Mouse (Mus musculus) neural tube, embryonic 14.5 days (tissue): ENCODE measurements at regions not wholly inside any gene's neighbourhood (a gene's known extent, or its start where the extent isn't known, plus 50 kb on each side); places are given as distances from the start of the nearest gene placed in this dataset.
A peak's percentile ranks its signal among the peaks of the same experiment; 100 is the strongest.

Experiments
- ATAC-seq: fragments of 200-750 bp; cut with Nextera tagmentation; 2 replicates; pipeline ENCODE4 v1.8.0; 2017; ENCODE audit warnings: low read depth, mild to moderate bottlenecking, moderate TSS enrichment, moderate library complexity
- H3K27ac ChIP-seq: fragments of 300-500 bp; sonication (generic); 2 replicates; pipeline ENCODE4 v1.5.1; 2014; ENCODE audit warnings: low read depth, mild to moderate bottlenecking, control low read depth, low read length, moderate library complexity, mixed read lengths
- H3K27me3 ChIP-seq: fragments of 300-500 bp; sonication (generic); 2 replicates; pipeline ENCODE4 v1.6.1; 2014; ENCODE audit warnings: low read length; ENCODE audit not compliant: control insufficient read depth, insufficient read depth
- H3K36me3 ChIP-seq: fragments of 300-500 bp; sonication (generic); 2 replicates; pipeline ENCODE4 v1.6.1; 2014; ENCODE audit warnings: low read length, mixed read lengths; ENCODE audit not compliant: control insufficient read depth, insufficient read depth
- H3K4me1 ChIP-seq: fragments of 300-500 bp; sonication (generic); 2 replicates; pipeline ENCODE4 v1.6.1; 2014; ENCODE audit warnings: low read length; ENCODE audit not compliant: control insufficient read depth, insufficient read depth
- H3K4me2 ChIP-seq: fragments of 300-500 bp; sonication (generic); 2 replicates; pipeline ENCODE4 v1.6.1; 2014; ENCODE audit warnings: mild to moderate bottlenecking, low read depth, low read length, control low read depth
- H3K4me3 ChIP-seq: fragments of 300-500 bp; sonication (generic); 2 replicates; pipeline ENCODE4 v1.5.1; 2014; ENCODE audit warnings: low read depth, low read length, control low read depth, mixed read lengths
- H3K9ac ChIP-seq: fragments of 300-500 bp; sonication (generic); replicated peaks from 2 replicates; pipeline ENCODE4 v1.6.1; 2014; ENCODE audit warnings: low read depth, mild to moderate bottlenecking, control low read depth, low read length, mixed read lengths
- H3K9me3 ChIP-seq: fragments of 300-500 bp; sonication (generic); 2 replicates; pipeline ENCODE4 v1.6.1; 2016; ENCODE audit warnings: low read length; ENCODE audit not compliant: control insufficient read depth
- WGBS: fragments of 180-500 bp; shearing (Covaris S2); extraction: QIAGEN DNeasy Blood & Tissue Kit; methylation state at CpG from one replicate; pipeline ENCODE4 v1.1.7; 2014; 5-methylcytosine and 5-hydroxymethylcytosine counted together

DNA sequence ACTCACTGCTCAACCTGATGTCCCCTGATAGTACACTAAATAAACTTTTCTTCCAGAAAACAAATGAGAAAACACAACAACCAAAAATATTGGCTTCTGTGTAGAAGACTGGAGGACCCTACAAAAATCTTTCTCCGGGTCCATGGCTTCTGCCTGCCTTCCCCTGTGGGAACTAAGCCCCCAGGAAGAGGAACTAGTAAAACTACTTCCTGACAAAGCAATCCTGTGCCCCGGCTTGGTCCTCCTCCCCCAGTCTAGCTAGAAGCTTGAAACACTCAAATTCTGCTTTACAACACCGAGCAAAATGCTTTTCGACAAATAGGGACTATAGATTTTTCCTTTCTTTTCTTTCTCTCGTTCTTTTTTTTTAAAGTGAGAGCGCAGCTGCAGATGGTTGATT lies 51.3 kb upstream of the Mki67 start:
- peak overlapping the region; percentile 74; the same call in 1 of the 2 replicates for H3K27ac ChIP-seq
- no peaks in the 10 kb centered on the region for H3K36me3 ChIP-seq
- peaks cover 12% of the 10 kb centered on the region; the same call in 1 of the 2 replicates for H3K4me1 ChIP-seq
- H3K9me3 ChIP-seq: no peaks in the 10 kb centered on the region
- H3K4me3 ChIP-seq: no peak overlapping the region
- ATAC-seq: no peak
- no peak overlapping the region for H3K9ac ChIP-seq
- H3K4me2 ChIP-seq: no peak overlapping the region
- 59% methylated on average over 6 of the region's 6 CpGs for WGBS
- no peaks in the 10 kb centered on the region for H3K27me3 ChIP-seq

DNA sequence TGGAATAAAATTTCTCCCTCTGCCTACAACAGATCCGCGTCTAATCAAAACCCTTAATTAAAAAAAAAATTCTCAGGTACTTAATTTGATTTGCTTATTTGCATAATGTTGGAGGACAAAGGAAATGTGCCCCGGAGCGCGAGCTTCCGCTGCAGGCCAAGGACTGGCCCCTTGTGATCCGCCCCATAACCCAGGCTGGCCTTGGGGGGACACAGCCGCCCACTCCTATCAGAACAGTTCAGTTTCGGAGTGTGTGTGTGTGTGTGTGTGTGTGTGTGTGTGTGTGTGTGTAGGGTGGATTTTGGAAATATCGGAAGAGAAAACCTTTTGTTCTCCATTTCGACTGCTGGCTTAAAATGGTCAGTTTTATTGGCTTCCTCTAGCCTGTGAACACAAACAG lies 51.9 kb upstream of the Mki67 start:
- no peaks in the 10 kb centered on the region for H3K36me3 ChIP-seq
- peaks cover 12% of the 10 kb centered on the region; the same call in 1 of the 2 replicates for H3K4me1 ChIP-seq
- 47% methylated on average over 11 of the region's 11 CpGs for WGBS
- 0 out of 2 replicates have a peak, but pooled peaks have one; percentile 62 for ATAC-seq
- no peaks in the 10 kb centered on the region for H3K27me3 ChIP-seq
- no peak overlapping the region for H3K4me2 ChIP-seq
- no peak overlapping the region for H3K9ac ChIP-seq
- H3K4me3 ChIP-seq: no peak overlapping the region
- H3K9me3 ChIP-seq: no peaks in the 10 kb centered on the region
- peak overlapping the region; percentile 74 for H3K27ac ChIP-seq

DNA sequence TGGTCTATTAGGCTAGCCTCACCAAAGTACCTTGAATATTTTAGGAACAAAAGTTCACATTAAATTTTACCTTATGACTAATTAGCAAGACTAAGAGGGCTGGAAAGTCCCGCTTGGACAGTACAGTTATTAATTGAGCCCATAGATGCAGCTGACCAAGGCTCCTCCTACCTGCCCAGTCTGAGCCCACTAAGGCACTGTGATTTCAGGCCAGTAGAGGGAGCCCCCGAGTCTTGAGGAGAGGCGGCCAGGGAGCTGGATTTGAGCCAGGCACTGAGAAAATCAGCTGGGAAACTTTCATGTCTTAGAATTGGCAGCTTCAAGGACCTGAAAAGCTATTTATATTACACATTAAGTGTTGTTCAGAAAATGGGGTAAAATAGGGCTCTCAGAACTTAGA lies 52.4 kb upstream of the Mki67 start:
- ATAC-seq: peak; percentile 75; the same call in 1 of the 2 replicates
- H3K27ac ChIP-seq: peak overlapping the region; percentile 74; the same call in 1 of the 2 replicates
- no peak overlapping the region for H3K4me3 ChIP-seq
- H3K9ac ChIP-seq: no peak overlapping the region
- H3K27me3 ChIP-seq: no peaks in the 10 kb centered on the region
- 8% methylated on average over 3 of the region's 3 CpGs for WGBS
- peaks cover 12% of the 10 kb centered on the region; the same call in 1 of the 2 replicates for H3K4me1 ChIP-seq
- H3K4me2 ChIP-seq: no peak overlapping the region
- no peaks in the 10 kb centered on the region for H3K9me3 ChIP-seq
- no peaks in the 10 kb centered on the region for H3K36me3 ChIP-seq

DNA sequence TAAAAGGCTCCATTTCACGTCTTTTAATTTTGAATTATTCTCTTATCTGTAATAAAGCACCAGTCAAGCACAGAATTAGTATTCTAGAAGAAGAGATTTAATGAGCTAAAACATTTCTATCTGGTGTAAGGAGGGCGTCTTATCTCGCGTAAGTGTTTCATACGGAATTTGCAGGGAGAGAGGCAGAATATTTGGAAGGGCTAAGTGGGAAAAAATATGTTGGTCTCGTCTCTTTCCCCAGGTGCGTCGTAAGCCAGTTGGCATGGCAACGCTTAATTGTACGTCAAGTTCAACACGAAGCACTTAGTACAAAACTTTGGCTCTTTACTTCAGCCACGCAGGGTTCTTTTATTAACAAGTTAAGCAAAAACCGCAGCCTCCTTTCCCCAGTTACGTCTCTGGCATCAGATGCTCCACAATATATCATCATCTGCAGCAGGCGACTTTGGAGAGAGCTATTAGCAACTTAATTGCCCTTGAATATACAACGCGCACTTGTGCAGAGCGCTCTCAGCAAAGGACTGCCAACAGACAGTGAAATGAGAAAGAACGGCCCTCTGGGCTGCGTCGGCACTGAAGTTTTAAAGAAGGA lies 53.0 kb upstream of the Mki67 start:
- Histone ChIP-seq H3K4me1 (peaks cover 12% of the 10 kb centered on the region; the same call in 1 of the 2 replicates), H3K36me3 (no peaks in the 10 kb centered on the region), H3K27ac (peak overlapping the region; percentile 18; the same call in 1 of the 2 replicates), H3K9me3 (no peaks in the 10 kb centered on the region), H3K4me2 (no peak overlapping the region), H3K27me3 (no peaks in the 10 kb centered on the region), H3K9ac (no peak overlapping the region), H3K4me3 (no peak overlapping the region)
- WGBS: 28% methylated on average over 21 of the region's 21 CpGs
- no peak for ATAC-seq

DNA sequence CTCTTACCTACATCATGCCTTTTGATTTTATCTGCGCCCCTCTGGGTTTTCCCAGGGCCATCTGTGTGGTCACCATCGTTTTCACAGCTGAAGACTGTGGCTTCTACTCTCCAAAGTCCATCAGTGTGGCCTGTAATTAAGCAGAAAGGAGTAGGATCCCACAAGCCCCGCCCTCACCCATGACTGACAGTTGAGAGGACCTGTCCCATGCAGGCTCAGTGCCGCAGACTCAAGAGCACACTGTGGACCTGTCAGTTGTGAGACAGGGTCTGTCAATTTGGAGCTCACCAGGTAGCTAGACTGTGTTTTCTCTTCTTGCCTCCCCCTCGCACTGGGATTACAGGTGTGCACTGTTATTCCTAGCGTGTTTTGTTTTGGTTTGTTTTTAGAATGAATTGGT lies 53.9 kb upstream of the Mki67 start:
- Histone ChIP-seq H3K4me1 (peaks cover 12% of the 10 kb centered on the region; the same call in 1 of the 2 replicates), H3K9me3 (no peaks in the 10 kb centered on the region), H3K9ac (no peak overlapping the region), H3K27ac (no peak overlapping the region; the same call in 1 of the 2 replicates), H3K4me2 (no peak overlapping the region), H3K27me3 (no peaks in the 10 kb centered on the region), H3K36me3 (no peaks in the 10 kb centered on the region), H3K4me3 (no peak overlapping the region)
- 0 out of 2 replicates have a peak, but pooled peaks have one; percentile 25 for ATAC-seq
- WGBS: 63% methylated on average over 6 of the region's 6 CpGs

DNA sequence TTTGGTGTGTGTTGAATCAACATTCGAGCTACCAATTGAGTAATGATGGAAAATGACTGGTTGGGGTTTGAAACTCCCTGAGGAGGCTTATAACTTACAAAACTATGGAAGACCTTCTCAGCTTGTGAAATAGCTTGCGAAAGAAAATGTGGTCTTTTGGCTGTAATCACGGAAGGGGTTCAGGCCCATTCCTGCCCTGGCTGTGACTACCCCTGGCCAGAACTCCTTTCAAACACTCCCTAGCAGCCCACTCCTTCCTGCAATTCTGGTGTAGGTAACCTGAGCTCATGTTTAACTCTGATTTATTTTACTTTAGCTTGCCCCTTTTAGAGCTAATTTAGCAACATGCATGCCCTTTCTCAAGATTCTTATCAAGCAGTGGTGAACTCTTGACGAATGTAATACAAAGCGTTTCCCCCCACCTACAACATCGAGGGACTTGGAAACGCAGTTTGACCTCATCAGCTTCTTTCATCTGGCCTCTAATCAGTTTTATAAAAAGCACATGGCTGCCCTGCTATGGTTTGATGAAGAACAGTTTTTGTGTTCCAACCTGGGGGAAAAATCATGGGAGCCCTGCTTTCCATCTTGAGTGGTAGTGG lies 59.8 kb upstream of the Mki67 start:
- whole genome bisulfite sequencing: 88% methylated on average over 7 of the region's 7 CpGs
- Histone ChIP-seq H3K27ac (no peak overlapping the region), H3K36me3 (no peaks in the 10 kb centered on the region), H3K4me1 (no peaks in the 10 kb centered on the region; the same call in 1 of the 2 replicates), H3K9me3 (no peaks in the 10 kb centered on the region), H3K4me3 (no peak overlapping the region), H3K27me3 (no peaks in the 10 kb centered on the region), H3K9ac (no peak overlapping the region), H3K4me2 (no peak overlapping the region)
- ATAC-seq: no peak

DNA sequence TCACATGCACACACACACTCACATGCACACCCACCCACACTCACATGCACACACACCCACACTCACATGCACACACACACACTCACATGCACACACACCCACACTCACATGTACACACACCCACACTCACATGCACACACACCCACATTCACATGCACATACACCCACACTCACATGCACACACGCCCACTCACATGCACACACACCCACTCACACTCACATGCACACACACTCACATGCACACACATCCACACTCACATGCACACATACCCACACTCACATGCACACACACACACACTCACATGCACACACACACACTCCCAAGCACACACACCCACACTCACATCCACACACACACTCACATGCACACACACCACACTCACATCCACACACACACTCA lies 74.0 kb upstream of the Mki67 start:
- H3K27ac ChIP-seq: no peak overlapping the region
- no peaks in the 10 kb centered on the region for H3K36me3 ChIP-seq
- no peaks in the 10 kb centered on the region for H3K4me1 ChIP-seq
- no peak overlapping the region for H3K4me2 ChIP-seq
- H3K9ac ChIP-seq: no peak overlapping the region
- H3K9me3 ChIP-seq: no peaks in the 10 kb centered on the region
- WGBS: 90% methylated on average over 1 of the region's 1 CpGs
- no peak overlapping the region for H3K4me3 ChIP-seq
- H3K27me3 ChIP-seq: no peaks in the 10 kb centered on the region
- ATAC-seq: no peak

DNA sequence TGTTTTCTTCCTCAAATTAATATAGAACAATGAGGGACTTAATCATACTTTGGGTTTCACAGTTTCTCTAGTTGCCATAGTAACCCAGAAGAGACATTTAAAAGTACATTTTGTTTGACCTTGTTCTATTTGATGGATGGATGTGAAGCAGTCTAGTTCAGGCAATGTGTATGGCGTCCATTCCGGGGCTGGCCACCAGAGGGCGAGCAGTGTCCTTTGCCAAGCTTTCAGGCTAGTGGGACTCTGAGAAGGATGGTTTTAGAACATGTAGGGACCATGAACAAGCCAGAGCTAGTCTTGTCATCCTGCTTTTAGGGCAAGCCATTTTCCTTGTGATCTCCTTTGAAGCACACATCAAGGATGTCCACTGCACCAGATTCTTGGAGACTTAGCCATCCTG lies 74.8 kb upstream of the Mki67 start:
- Histone ChIP-seq H3K27me3 (no peaks in the 10 kb centered on the region), H3K27ac (no peak overlapping the region), H3K4me1 (no peaks in the 10 kb centered on the region), H3K9me3 (no peaks in the 10 kb centered on the region), H3K4me2 (no peak overlapping the region), H3K36me3 (no peaks in the 10 kb centered on the region), H3K9ac (no peak overlapping the region), H3K4me3 (no peak overlapping the region)
- ATAC-seq: peak; percentile 41; the same call in 1 of the 2 replicates
- 4% methylated on average over 3 of the region's 3 CpGs for WGBS

DNA sequence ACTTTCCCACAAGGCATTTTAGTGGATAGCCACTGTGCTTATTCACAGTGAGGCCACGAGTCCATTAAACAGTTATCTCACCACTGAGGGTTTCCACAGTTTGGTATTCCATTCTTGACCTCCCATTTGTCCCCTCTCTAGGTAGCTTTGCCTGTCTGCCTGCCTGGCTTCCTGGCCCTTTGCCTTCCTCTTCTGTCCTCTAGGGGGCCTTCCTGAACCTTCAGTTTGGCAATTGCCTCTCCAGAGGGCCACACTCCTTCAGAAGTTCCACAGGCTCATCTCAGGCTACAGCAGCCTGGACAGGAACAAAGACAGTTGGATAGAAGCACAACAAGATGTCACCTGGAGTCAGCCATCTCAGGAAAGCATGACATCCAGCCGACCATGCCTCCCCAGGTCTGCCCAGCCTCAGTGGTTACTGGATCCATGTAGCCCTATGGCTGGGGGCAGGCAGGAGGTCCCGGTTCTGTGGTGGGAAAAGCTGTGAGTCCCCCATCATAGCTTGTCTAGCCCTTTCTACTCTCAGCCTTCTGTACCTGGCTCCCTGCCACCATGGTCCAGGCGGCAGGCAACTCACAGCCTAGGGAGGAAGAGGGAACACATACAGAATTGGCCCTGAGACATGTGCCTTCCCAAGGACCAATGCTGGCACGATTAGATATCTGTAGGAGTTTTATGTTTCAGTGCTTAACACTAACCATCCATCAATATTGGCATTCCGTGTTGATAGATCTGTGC lies 76.0 kb upstream of the Mki67 start:
- Histone ChIP-seq H3K9me3 (no peaks in the 10 kb centered on the region), H3K4me2 (no peak overlapping the region), H3K9ac (no peak overlapping the region), H3K27me3 (no peaks in the 10 kb centered on the region), H3K27ac (no peak overlapping the region), H3K4me3 (no peak overlapping the region), H3K4me1 (no peaks in the 10 kb centered on the region), H3K36me3 (no peaks in the 10 kb centered on the region)
- no peak for ATAC-seq
- 81% methylated on average over 6 of the region's 6 CpGs for WGBS
